Mouse (Mus musculus) embryo, embryonic 9.5 days (tissue): Measurements from ENCODE around the gene Pcsk4.

ENCODE experiments used
- DNase-seq: peaks from one replicate; pipeline ENCODE4 v3.0.0-alpha.2; 2017; ENCODE audit errors: extremely low spot score

Pcsk4 gene

GRCm38 (mm10) chr10:80329273-80330081 lies at the start of gene Pcsk4, which contains the start of gene Reep6:
TSS of gene Pcsk4 (minus strand) at chr10:80329498.
TSS of gene Reep6 (plus strand) at chr10:80329953.
- peak; percentile 99 for DNase-seq

- DNase-seq = no peak
These were observed 48.4 kb upstream of the Pcsk4 start for GRCm38 (mm10) chr10:80377716-80378115.

DNA sequence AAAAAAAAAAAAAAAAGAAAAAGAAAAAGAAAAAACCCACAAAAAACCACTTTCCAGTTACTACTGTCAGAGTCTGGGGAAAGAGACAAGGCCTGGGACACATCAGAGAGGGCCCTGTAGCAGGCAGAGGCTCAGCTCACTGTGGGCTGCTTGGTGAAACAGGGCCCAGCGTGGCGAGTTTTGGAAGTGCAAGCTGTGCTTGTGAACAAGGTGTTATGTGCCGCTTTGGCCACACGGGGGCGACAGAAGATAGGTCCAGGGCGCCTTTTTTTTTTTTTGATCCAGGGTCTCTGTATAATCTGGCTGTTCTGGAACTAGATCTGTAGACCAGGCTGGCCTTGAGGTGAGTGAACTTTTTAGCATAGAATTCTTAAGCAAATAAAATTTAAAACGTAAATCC lies 46.9 kb upstream of the Pcsk4 start:
- DNase-seq = peak; percentile 90

- DNase-seq = peak; percentile 51
These were observed 44.8 kb upstream of the Pcsk4 start for GRCm38 (mm10) chr10:80374063-80374462.

GRCm38 (mm10) chr10:80372706-80373105 lies 43.4 kb upstream of the Pcsk4 start:
- DNase-seq = no peak

DNA sequence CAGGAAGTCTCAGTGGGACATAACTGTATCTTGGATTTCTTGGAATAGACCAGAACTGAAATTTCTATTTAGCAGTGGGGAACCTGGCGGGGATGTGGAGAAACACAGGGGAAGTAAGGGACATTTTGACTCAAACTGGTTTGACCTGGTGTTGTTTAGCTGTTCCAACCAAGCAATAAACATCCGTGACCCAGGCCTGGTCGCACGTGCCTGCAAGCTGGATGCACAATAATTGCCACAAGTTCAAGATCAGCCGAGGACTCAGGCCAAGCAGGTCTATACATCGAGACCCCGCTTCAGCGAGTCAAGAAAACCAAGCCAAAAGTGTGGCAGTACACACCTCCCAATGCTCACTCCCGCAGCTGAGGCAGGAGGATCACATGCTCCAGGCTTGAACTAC lies 42.7 kb upstream of the Pcsk4 start:
- no peak for DNase-seq

DNA sequence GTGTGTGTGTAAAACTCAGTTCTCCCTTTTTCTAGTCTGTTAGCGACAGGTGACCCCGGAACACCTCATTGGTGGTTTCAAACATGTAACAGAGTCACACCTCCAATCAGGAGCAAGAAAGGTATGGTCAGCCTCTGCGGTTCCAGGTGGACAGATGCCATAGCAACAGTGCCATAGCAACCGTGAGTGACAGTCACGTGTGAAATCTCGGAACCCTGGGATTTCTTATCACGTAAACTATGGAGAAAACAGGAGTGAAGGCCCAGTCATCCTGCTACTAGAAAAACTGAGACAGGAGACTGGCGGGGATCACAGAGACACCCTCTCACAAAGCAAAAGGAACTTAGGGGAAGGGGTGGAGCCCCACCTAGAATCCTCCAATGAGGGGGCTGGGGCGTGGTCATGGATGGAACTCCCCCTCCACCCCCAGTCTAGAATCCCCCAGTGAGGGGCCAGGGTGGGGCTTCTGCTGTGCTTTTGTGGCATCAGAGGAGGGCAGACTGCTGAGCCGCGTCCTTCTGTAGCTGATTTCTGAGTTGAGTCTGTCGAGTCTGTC lies 42.2 kb upstream of the Pcsk4 start:
- DNase-seq = peak; percentile 64

DNA sequence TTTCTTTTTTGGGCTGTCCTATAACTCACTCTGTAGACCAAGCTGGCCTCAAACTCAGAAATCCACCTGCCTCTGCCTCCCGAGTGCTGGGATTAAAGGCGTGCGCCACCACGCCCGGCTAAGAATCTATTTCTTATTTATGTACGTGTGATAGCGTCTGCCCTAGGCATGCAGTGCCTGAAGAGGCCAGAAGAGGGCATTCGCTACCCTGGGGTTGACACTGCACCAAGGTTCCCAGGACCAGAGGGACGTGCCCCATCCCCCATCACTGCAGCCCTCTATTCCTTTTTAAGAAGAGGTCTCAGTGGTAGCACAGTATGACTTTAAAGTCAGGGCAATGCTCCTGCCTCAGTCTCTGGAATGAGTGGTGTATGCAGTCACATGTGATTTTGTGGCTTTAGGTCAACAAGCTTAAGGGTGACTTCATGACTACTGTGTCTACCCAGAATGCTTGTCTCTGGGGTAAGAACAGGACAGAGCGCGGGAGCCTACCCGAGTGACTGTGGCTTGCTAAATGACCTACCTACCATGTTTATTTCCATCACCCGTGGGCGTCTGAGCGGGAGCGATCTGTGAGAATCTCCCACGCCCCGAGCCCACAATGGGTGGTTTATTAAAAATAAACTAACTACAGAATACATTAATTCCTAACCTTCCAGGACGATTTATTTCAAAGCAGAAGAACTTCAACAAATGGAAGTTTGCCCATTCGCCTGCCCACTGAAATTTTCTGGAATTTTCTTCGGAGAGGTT lies 40.9 kb upstream of the Pcsk4 start:
- DNase-seq = no peak

GRCm38 (mm10) chr10:80368392-80368791 lies 39.1 kb upstream of the Pcsk4 start:
- DNase-seq = no peak

- DNase-seq = no peak
These were observed 38.7 kb upstream of the Pcsk4 start for GRCm38 (mm10) chr10:80367954-80368353.

- DNase-seq = no peak
These were observed 36.4 kb upstream of the Pcsk4 start for GRCm38 (mm10) chr10:80365736-80366135.

DNA sequence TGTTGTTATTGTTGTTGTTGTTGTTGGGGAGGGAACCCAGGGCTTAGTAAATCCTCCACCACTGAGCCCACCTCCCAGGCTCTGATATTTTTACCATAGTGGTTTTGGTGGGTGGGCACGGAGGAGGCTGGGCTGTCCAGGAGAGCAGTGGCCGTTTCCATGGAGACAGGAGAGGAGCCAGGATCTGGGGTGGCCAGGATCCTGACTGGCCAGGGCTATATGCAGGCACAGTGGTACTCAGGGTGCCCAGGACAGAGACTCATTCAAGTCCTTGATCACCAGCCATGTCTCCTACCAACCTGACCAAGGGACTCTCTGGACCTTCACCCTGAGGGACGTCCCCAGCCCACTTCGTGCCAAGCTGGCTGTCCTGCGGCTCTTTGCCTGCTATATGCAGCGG lies 34.4 kb upstream of the Pcsk4 start:
- DNase-seq = no peak

- DNase-seq = no peak
These were observed 28.8 kb upstream of the Pcsk4 start for GRCm38 (mm10) chr10:80357994-80358639.

DNA sequence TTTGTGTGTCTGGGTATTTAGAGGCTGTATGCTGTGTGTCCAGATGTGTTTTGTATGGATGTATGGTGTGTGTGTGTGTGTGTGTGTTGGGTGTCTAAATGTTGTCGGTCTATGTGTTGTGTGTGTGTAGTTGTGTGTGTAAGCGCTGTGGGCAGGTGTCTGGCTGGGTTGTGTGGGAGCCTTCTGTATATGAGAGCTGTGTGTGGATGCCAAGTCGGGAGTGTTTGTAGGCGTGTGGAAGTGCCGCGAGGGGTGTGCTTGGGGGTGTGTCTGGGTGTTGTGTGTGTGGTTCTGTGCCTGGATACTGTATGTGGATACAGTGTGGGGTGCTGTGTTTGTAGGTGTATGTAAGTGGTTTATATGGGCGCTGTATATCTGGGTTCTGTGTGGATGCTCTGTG lies 28.0 kb upstream of the Pcsk4 start:
- no peak for DNase-seq

GRCm38 (mm10) chr10:80356737-80357136 lies 27.4 kb upstream of the Pcsk4 start:
- no peak for DNase-seq

DNA sequence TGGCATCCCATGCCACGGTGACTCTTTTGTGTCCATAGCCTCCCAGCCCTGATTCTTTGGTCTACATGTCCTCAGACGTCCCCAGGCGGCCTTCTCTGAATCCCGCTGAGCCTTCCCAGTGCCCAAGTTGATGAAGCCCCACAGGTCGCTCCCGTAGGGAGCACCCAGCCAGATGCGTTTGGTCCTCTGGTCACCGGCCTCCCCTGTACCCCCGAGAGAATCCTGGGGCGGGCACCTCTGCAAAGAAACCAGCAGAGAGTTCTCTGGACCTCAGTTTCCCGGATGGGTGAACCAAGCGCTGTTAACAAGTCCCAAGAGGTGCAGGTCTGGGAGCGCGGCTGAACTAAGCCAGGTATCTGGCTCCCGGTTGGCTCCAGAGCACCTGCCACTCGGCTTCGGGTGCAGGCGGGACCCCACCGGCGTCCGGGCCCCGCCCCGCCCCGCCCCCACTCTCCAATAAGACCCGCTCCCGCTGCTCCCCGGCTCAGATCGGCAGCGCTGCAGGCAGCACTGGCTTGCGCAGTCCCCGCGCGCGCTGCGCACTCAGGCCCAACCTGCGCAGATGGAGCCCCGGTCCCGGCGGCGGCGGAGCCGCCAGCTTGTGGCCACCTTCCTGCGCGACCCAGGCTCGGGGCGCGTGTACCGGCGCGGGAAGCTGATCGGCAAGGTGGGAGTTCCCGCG lies 26.8 kb upstream of the Pcsk4 start, which contains the start of gene Plk5:
Plk5 (plus strand) TSS at position 459 of the 682 bp plus-strand sequence.
- no peak for DNase-seq

GRCm38 (mm10) chr10:80355431-80355830 lies 26.1 kb upstream of the Pcsk4 start:
- no peak for DNase-seq

DNA sequence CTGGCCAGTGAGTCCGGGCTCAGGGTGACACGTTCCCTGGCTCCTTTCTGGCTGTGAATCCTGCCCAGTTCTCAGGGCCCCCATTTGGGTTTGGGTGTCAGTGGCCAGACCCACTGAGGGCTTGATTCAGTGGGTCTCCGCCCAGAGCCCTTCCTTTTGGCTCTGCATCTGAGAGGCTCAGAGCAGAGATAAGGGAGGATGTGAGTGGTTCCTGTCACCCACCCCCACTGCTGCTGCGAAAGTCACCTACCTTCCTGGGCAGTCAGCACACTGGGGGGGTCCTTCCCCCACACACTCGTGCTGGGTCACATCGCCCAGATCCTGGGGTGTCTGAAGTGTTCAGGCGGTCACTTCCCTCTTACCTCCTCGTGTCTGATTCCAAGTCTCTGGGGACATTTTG lies 23.4 kb upstream of the Pcsk4 start:
- no peak for DNase-seq

DNA sequence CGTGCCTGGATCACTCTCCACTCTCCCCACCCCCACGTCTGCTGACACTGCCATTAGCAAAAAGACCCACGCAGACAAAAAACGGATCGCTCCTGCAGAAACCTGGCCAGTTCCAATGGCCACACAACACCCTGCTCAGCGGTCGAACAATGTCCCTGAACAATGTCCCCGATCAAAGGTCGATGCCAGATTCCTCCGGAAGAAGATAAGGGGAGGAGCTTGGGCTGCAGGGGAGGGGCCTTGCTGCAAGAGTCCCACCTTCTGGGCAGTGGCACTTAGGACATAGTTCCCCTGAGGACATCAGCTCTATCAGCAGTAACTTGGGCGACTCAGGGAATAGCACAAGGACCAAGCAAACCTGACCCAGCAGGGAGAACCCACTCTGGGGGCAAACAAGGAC lies 22.6 kb upstream of the Pcsk4 start:
- no peak for DNase-seq

GRCm38 (mm10) chr10:80350292-80350691 lies 21.0 kb upstream of the Pcsk4 start:
- peak; percentile 87 for DNase-seq

DNA sequence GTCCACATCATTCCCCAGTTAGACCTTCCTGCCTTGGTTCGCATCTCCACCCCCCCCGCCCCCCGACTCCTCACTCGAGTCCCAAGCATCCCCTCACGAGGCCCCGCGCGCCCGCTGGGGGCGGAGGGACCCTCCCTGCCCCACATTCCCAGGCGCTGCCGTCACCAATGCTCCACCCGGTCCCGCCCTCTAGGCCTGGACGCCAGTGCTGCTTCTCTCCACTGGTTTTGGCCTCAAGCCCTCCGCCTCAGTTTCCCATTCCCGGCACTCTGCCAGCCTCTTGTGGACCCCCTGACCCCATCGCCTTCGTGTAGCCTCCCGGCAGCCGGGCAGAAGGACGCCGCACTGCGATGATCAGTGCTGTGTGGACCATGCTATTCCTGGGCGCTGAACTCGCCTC lies 19.7 kb upstream of the Pcsk4 start:
- no peak for DNase-seq
